Mouse (Mus musculus) kidney, adult 2 months (tissue): ENCODE data around the gene Ifnar2. TPM values are rescaled to one million over a fixed set of nuclear protein-coding genes. Genes with fewer than 3 reads are reported as not detected.

Source experiments
- DNase-seq: peaks from one replicate; pipeline ENCODE4 v3.0.0; 2021
- H3K27ac ChIP-seq: fragments of 200-500 bp; 2 replicates; pipeline ENCODE4 v1.5.1; 2012; ENCODE audit warnings: low read depth, low read length, control low read depth, inconsistent platforms; ENCODE audit not compliant: insufficient read depth
- H3K27me3 ChIP-seq: fragments of 200-500 bp; replicated peaks from 2 replicates; pipeline ENCODE4 v1.6.1; 2012; ENCODE audit warnings: mild to moderate bottlenecking, moderate library complexity, low read length, inconsistent platforms; ENCODE audit not compliant: control insufficient read depth, insufficient read depth
- H3K36me3 ChIP-seq: fragments of 200-500 bp; 2 replicates; pipeline ENCODE4 v1.6.1; 2012; ENCODE audit warnings: mild to moderate bottlenecking, moderate library complexity, low read length, inconsistent platforms; ENCODE audit not compliant: control insufficient read depth, insufficient read depth
- H3K4me1 ChIP-seq: fragments of 200-500 bp; 2 replicates; pipeline ENCODE4 v1.6.1; 2011; ENCODE audit warnings: low read length; ENCODE audit not compliant: control insufficient read depth, insufficient read depth
- H3K4me3 ChIP-seq: fragments of 200-500 bp; 2 replicates; pipeline ENCODE4 v1.5.1; 2011; ENCODE audit warnings: mild to moderate bottlenecking, low read depth, low read length, control low read depth; ENCODE audit not compliant: insufficient read depth
- CTCF ChIP-seq: fragments of 200-500 bp; conservative IDR thresholded peaks from 2 replicates; pipeline ENCODE4 v1.5.1; 2011; ENCODE audit warnings: low read depth, mild to moderate bottlenecking, control low read depth, low read length, moderate library complexity, mixed read lengths; ENCODE audit not compliant: insufficient read depth, insufficient read length
- POLR2A ChIP-seq: fragments of 200-500 bp; IDR thresholded peaks from one replicate; pipeline ENCODE4 v1.6.1; 2011; ENCODE audit warnings: low read depth, low read length, control low read depth
- WGBS: fragments of 180-500 bp; shearing (Covaris S2); methylation state at CpG from one replicate; pipeline ENCODE4 v1.1.7; 2018; 5-methylcytosine and 5-hydroxymethylcytosine counted together
- polyA plus RNA-seq: library from polyadenylated mRNA; depleted of rRNA; stranded (reverse); fragments of >200 nt; gene quantifications from 2 replicates; pipeline ENCODE4 v1.2.3, GENCODE M21; 2012; rRNA removed

Gene Ifnar2
- polyA plus RNA-seq, result 54.5 and 57.1 TPM in 2 replicates

DNA sequence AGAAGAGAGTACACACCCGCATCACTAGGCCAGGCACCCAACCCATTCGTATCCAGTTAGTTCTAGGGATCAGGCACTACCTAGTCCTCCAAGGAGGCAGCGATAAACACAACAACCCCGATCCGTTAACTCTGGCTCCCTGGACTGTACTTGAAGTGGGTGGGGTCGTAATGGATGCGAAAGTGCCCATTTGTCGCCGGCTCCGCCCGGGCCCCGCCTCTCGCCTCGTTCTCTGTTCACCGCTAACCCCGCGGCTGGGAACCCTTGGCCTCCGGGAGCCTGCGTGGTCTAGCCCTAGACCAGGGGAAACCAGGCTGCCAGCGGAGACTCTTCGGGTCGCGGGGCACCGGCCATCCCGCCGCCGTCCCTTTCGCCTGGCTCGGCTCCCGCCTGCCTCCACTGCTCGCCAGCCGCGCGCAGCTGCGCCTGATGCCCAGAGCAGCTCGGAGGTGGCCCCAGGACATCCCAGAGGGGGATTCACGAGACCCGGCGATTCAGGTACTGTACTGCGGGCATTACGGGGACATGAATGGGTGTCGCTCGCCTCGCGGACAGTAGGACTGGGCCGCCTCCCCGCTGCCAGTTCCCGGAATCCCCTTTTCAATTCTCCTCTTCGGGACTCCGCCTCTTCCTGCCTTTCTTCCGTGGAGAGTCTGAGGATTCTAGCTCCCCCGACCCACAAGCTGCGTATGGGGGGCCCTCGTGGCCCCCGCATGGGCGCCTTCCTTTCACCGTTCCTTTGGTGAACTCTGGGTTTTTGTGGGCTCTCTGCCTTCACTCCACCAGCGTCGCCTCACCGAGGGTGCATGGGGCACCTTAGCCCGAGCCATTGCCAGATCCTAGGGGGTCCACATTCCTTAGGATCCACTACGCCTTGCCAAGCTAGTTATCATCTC, at the start of gene Ifnar2:
Gene Ifnar2, plus strand, starts transcription at position 207 of the 896 bp plus-strand sequence.
- TF ChIP-seq POLR2A, result peak; percentile 39
- no peak for TF ChIP-seq CTCF
- DNase-seq, result peak; percentile 91
- Histone ChIP-seq H3K27me3 (no peaks in the 10 kb centered on the region), H3K4me3 (peak within 1 kb of the TSS; percentile 73), H3K4me1 (no peaks in the 10 kb centered on the region), H3K27ac (peak within 1 kb of the TSS; percentile 87), H3K36me3 (no peaks in the 10 kb centered on the region)
- WGBS, result under 1% methylated on average over 62 of the region's 62 CpGs

DNA sequence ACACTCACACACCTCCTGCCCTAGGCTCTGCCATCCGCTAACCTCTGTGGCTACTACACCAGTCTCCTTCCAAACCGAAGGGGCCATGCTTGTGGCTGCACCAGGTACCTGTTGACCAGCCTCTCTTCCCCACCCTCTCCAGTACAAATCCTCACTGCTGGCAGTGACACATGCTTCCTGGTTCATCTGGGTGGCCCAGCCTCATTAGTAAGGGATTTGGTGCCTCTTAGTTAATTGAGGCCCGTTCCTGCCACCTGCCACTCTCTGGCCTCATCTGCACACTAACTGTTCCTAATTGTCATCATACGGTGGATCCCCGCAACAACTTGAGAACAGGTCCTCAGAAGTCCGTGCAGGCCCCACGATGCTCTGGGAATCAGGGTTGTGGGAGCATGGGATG, 45.0 kb upstream of the Ifnar2 start:
- TF ChIP-seq POLR2A (no peak), CTCF (no peak)
- Histone ChIP-seq H3K27me3 (no peaks in the 10 kb centered on the region), H3K27ac (no peak overlapping the region), H3K4me3 (no peak overlapping the region), H3K36me3 (no peaks in the 10 kb centered on the region), H3K4me1 (no peaks in the 10 kb centered on the region)
- no peak for DNase-seq
- WGBS, result 71% methylated on average over 7 of the region's 7 CpGs

DNA sequence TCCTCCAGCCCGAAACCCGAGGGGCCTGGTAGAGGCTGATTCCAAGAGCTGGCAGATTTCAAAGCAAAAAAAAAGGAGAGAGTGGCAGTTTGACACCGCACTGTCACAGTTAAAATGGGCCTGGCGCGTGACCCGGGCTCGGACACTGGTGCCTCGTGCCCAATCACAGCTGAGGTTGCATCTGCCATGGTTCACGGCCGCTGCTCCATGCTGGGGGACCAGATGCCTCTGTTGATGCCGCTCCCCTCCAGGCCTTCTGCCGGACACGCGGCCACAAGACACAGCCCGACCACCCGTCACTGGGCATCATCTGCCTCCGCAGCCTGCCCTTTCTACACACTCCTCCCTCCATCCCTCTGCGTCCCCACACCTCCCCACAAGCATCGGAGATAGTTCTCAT, 43.7 kb upstream of the Ifnar2 start:
- WGBS, result 82% methylated on average over 19 of the region's 19 CpGs
- Histone ChIP-seq H3K27ac (no peak overlapping the region), H3K36me3 (no peaks in the 10 kb centered on the region), H3K27me3 (no peaks in the 10 kb centered on the region), H3K4me3 (no peak overlapping the region), H3K4me1 (no peaks in the 10 kb centered on the region)
- TF ChIP-seq POLR2A (no peak), CTCF (no peak)
- DNase-seq, result no peak

DNA sequence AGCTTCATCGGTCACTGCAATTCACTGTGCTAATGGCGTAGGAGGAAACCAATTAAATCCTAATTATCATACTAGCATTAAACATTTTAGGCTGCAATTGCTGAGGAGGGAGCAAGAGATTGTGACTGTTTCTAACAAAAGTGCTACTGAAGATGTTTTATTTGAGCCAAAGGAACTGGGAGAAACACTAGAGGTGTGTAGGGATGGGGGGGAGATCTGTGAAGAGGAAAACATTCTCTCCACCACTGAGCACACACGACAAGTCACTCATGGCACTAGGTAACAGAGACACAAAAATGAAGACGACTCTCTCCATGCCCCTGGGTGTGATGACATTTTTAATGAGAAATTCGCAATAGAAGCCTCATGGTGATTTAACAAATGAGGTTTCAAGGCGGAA, 42.1 kb upstream of the Ifnar2 start:
- Histone ChIP-seq H3K36me3 (no peaks in the 10 kb centered on the region), H3K27me3 (no peaks in the 10 kb centered on the region), H3K27ac (no peak overlapping the region), H3K4me1 (no peaks in the 10 kb centered on the region), H3K4me3 (no peak overlapping the region)
- WGBS, result 65% methylated on average over 6 of the region's 6 CpGs
- TF ChIP-seq POLR2A (no peak), CTCF (no peak)
- DNase-seq, result no peak

DNA sequence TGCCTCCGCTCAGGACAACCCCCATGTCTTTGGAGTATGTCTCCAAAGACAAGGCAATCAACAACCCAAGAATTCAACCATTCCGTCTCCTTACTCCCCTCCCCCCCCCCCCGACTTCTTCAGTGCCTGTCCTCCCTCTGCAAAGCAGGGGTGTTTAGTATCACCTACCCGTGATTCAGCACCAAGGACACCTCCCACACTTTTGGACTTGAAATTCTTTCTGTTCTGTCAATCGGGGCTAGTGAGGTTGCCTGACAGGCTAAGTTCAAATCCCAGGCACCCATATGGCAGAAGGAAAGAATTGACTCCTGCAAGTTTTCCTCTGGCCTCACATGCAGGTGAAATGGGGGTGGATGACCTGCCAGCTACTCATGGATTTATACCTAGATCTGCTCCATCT, 41.4 kb upstream of the Ifnar2 start:
- no peak for TF ChIP-seq POLR2A
- TF ChIP-seq CTCF, result no peak
- Histone ChIP-seq H3K27ac (no peak overlapping the region), H3K4me1 (no peaks in the 10 kb centered on the region), H3K4me3 (no peak overlapping the region), H3K36me3 (no peaks in the 10 kb centered on the region), H3K27me3 (no peaks in the 10 kb centered on the region)
- WGBS, result 23% methylated on average over 5 of the region's 5 CpGs
- no peak for DNase-seq

DNA sequence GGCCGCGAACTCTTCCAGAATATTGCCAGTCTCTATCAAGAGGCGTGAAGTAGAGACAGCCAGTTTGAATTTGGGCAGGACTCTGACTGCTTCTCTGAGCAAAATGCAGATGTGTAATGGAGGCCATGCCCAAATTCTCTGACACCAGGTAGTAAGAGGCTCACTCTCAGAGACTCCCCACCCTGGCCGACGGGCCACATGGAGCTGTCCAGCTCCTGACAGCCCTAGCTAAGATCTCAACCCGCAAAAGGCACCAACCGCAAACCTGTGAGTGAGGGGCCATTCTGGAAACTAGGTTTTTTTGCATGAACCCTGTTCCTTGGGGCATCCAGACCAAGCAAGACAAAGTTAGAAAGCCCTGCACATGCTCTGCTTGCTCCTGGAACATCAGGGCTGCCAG, 39.7 kb upstream of the Ifnar2 start:
- WGBS, result 44% methylated on average over 7 of the region's 7 CpGs
- TF ChIP-seq POLR2A (no peak), CTCF (no peak)
- Histone ChIP-seq H3K27ac (no peak overlapping the region), H3K4me1 (no peaks in the 10 kb centered on the region), H3K4me3 (no peak overlapping the region), H3K27me3 (no peaks in the 10 kb centered on the region), H3K36me3 (no peaks in the 10 kb centered on the region)
- DNase-seq, result no peak

DNA sequence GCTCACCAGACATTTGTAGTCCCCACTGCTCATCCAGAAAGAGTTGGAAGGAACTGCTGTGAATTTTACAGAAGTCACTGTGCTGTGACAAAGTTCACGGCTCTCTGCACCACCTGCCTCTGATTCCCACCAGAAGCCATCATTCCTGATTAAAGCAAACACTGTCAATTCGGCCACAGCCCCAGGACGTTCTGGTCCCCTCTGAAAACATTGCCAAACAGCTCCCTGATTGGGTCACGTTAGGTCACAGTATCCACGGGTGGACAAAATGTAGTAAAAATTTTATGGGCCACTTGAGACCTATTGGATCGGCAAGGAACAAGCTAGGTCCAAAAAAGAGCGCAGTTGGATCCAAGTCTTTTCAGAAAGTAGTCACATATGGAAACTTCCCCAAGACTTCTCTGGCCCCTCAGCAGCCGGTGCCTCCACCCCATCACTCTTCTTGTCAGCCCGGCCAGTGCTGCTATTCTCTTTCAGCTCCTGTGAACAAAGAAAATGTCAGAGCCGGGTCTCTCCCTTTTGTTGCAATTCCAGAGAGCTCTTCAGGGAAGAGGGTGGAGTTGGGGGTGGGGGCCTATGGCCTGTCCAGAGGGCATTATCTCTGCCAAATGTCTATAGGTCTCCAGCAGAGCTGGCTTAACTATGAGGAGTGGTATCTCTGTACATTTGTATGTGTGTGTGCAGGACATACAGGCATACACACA, 38.2 kb upstream of the Ifnar2 start:
- TF ChIP-seq CTCF (no peak), POLR2A (no peak)
- H3K4me3 ChIP-seq, result no peak overlapping the region
- DNase-seq, result no peak
- no peaks in the 10 kb centered on the region for H3K4me1 ChIP-seq
- no peaks in the 10 kb centered on the region for H3K27me3 ChIP-seq
- H3K27ac ChIP-seq, result no peak overlapping the region
- 18% methylated on average over 10 of the region's 10 CpGs for WGBS
- no peaks in the 10 kb centered on the region for H3K36me3 ChIP-seq
